Mouse (Mus musculus) MEL (cell line): ENCODE measurements at regions not wholly inside any gene's neighbourhood (a gene's known extent, or its start where the extent isn't known, plus 50 kb on each side); places are given as distances from the start of the nearest gene placed in this dataset.

Source experiments
- CHD1 ChIP-seq: IDR thresholded peaks from 2 replicates; pipeline ENCODE4 v1.6.1; 2012; ENCODE audit warnings: low read depth, mild to moderate bottlenecking, inconsistent platforms, low read length, improper control_type of control experiment
- CHD2 ChIP-seq: IDR thresholded peaks from 2 replicates; pipeline ENCODE4 v1.6.1; 2011; ENCODE audit warnings: low read length, improper control_type of control experiment
- CTCF ChIP-seq, 3 experiments: IDR thresholded peaks in 2 of 3; conservative IDR thresholded peaks in 1 of 3; 2 replicates each; pipeline ENCODE4 v1.5.1; 2011 to 2012; ENCODE audit warnings: low read length in 3 of 3, low read depth in 2 of 3, mild to moderate bottlenecking in 2 of 3, improper control_type of control experiment in 1 of 3, inconsistent platforms in 1 of 3, mixed read lengths in 1 of 3, moderate library complexity in 1 of 3; ENCODE audit not compliant: control insufficient read depth in 1 of 3, insufficient read depth in 1 of 3, poor library complexity in 1 of 3, severe bottlenecking in 1 of 3
- ETS1 ChIP-seq: IDR thresholded peaks from 2 replicates; pipeline ENCODE4 v1.6.1; 2012; ENCODE audit warnings: low read depth, mild to moderate bottlenecking, inconsistent platforms, low read length, improper control_type of control experiment, moderate library complexity
- GABPA ChIP-seq: IDR thresholded peaks from 2 replicates; pipeline ENCODE4 v1.6.1; 2012; ENCODE audit warnings: low read depth, mild to moderate bottlenecking, inconsistent platforms, low read length, improper control_type of control experiment, moderate library complexity
- KAT2A ChIP-seq: conservative IDR thresholded peaks from 2 replicates; pipeline ENCODE4 v1.6.1; 2012; ENCODE audit warnings: low read depth, low read length, improper control_type of control experiment, inconsistent platforms
- MAFK ChIP-seq: IDR thresholded peaks from 2 replicates; pipeline ENCODE4 v1.6.1; 2011; ENCODE audit warnings: low read depth, mild to moderate bottlenecking, low read length, improper control_type of control experiment, borderline replicate concordance
- MAX ChIP-seq: IDR thresholded peaks from 2 replicates; pipeline ENCODE4 v1.6.1; 2011; ENCODE audit warnings: low read length, improper control_type of control experiment
- MXI1 ChIP-seq: IDR thresholded peaks from 2 replicates; pipeline ENCODE4 v1.6.1; 2011; ENCODE audit warnings: mild to moderate bottlenecking, low read depth, low read length, improper control_type of control experiment
- NRF1 ChIP-seq: IDR thresholded peaks from 2 replicates; pipeline ENCODE4 v1.6.1; 2014; ENCODE audit warnings: low read depth, mild to moderate bottlenecking, inconsistent platforms, low read length, improper control_type of control experiment, moderate library complexity; ENCODE audit not compliant: poor library complexity, insufficient read depth, severe bottlenecking
- POLR2A ChIP-seq, 2 experiments: IDR thresholded peaks; 2 replicates each; pipeline ENCODE4 v1.6.1; 2011 to 2012; ENCODE audit warnings: low read length in 2 of 2, mild to moderate bottlenecking in 2 of 2, control low read depth in 1 of 2, improper control_type of control experiment in 1 of 2, low read depth in 1 of 2, moderate library complexity in 1 of 2; ENCODE audit not compliant: control insufficient read depth in 1 of 2, insufficient read depth in 1 of 2, poor library complexity in 1 of 2
- TAL1 ChIP-seq: IDR thresholded peaks from 2 replicates; pipeline ENCODE4 v1.6.1; 2012; ENCODE audit warnings: mild to moderate bottlenecking, inconsistent platforms, low read length, moderate library complexity, mixed read lengths
- ZC3H11A ChIP-seq: IDR thresholded peaks from 2 replicates; pipeline ENCODE4 v1.6.1; 2012; ENCODE audit warnings: low read depth, mild to moderate bottlenecking, inconsistent platforms, low read length, improper control_type of control experiment

GRCm38 (mm10) chr5:29947225-29947624, 65.7 kb upstream of the Il6 start:
- TF ChIP-seq NRF1 (no peak), MAFK (no peak), GABPA (no peak), POLR2A (IDR thresholded peaks at IDR 0.05; ENCODE audit: control insufficient read depth in 1 of 2, insufficient read depth in 1 of 2, low read depth in 1 of 2, low read length in 2 of 2, poor library complexity in 1 of 2) (no peak), MXI1 (no peak), CHD1 (no peak), KAT2A (no peak), CHD2 (no peak), CTCF (IDR thresholded peaks at IDR 0.05 in 2 of 3, conservative IDR thresholded peaks at IDR 0.05 in 1 of 3; ENCODE audit: control insufficient read depth in 1 of 3, insufficient read depth in 1 of 3, low read depth in 2 of 3, low read length in 3 of 3, poor library complexity in 1 of 3, severe bottlenecking in 1 of 3) (no peak), MAX (no peak), ZC3H11A (no peak), ETS1 (no peak), TAL1 (no peak)
